Mouse (Mus musculus): ENCODE data around the gene Cnksr2. TPM values are rescaled to one million over a fixed set of nuclear protein-coding genes. Genes with fewer than 3 reads are reported as not detected.
A peak's percentile ranks its signal among the peaks of the same experiment; 100 is the strongest.

The Cnksr2 gene
- total and polyA plus RNA-seq, 2 experiments from 2014 or later = 7.0 to 15.3 TPM

DNA sequence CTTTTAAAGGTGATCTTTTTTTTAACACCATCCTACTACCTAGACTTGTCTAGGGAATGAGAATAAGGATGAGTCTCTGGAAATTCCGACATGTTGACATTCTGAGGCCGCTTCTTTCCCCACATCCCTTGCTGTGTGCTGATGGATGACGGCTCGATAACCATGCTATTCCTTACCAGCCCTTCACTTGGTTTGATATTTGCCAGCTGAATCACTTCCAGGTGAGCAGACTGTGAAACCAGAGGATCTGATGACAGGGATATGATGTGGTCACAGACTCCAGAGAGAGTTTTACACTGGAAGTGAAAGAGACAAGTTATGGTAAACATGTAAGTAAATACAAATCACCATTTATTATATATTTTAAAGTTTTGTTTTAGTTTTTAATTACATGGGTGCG lies 98.0 kb downstream of the Cnksr2 start:
- Histone ChIP-seq H3K9me3 (ENCODE audit: low read length) (no peaks in the 10 kb centered on the region), H3K9ac (replicated peaks; ENCODE audit: low read length) (no peak overlapping the region), H3K4me3 (ENCODE audit: low read length) (no peak overlapping the region), H3K36me3 (ENCODE audit: insufficient read depth, low read length) (no peaks in the 10 kb centered on the region), H3K4me1 (ENCODE audit: insufficient read depth, low read length) (no peaks in the 10 kb centered on the region), H3K27ac (no peak overlapping the region), H3K4me2 (ENCODE audit: low read depth, low read length) (no peak overlapping the region), H3K27me3 (ENCODE audit: insufficient read depth, low read length) (no peaks in the 10 kb centered on the region)
- no peak for TF ChIP-seq CTCF (IDR thresholded peaks at IDR 0.05; ENCODE audit: low read depth)
- 76% methylated on average over 5 of the region's 5 CpGs for WGBS
- no peak for DNase-seq (ENCODE audit: low spot score)
- no peak for ATAC-seq

DNA sequence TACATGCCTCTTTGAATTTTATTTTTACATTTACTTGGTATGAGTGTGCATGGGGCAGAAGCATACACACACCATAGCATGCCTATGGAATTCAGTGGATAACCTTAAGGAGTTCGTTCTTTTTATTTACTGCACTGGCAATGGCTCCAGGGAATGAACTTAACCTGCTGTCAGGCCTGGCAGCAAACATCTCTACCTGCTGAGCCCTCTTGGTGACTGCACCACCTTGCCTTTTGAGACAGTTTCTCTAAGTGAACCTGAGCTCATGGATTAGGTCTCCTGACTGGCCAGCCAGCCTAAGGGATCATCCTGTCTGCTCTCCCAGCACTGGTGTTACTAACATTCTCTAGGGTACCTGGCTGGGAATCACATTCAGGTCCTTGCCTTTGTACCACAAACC lies 106.5 kb downstream of the Cnksr2 start:
- Histone ChIP-seq H3K9ac (replicated peaks; ENCODE audit: low read length) (no peak overlapping the region), H3K27me3 (ENCODE audit: insufficient read depth, low read length) (no peaks in the 10 kb centered on the region), H3K4me3 (ENCODE audit: low read length) (no peak overlapping the region), H3K4me2 (ENCODE audit: low read depth, low read length) (no peak overlapping the region), H3K9me3 (ENCODE audit: low read length) (no peaks in the 10 kb centered on the region), H3K36me3 (ENCODE audit: insufficient read depth, low read length) (no peaks in the 10 kb centered on the region), H3K27ac (no peak overlapping the region), H3K4me1 (ENCODE audit: insufficient read depth, low read length) (no peaks in the 10 kb centered on the region)
- DNase-seq (ENCODE audit: low spot score) (no peak), ATAC-seq (no peak)
- WGBS = 90% methylated on average over 1 of the region's 1 CpGs
- TF ChIP-seq CTCF (IDR thresholded peaks at IDR 0.05; ENCODE audit: low read depth) = no peak

DNA sequence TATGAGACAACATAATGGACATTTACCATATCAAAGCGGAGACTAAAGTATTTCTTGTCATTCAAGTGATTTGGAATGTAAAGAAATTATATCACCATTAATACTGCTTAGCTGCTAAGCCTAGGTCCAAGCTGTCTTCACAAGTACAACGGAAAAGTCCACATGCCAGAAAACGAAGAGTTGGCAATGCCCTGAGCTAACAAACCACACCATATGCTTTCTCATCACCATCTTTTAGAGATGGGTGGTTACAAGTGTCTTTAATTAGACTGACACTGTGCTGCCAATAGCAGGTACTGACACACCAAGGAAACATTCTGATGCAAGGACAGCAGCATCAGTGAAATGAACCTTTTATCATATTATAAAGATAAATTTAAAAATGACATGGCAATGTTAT lies 123.0 kb downstream of the Cnksr2 start:
- 64% methylated on average over 3 of the region's 3 CpGs for WGBS
- TF ChIP-seq CTCF (IDR thresholded peaks at IDR 0.05; ENCODE audit: low read depth) = no peak
- Histone ChIP-seq H3K4me3 (ENCODE audit: low read length) (no peak overlapping the region), H3K4me2 (ENCODE audit: low read depth, low read length) (no peak overlapping the region), H3K4me1 (ENCODE audit: insufficient read depth, low read length) (no peaks in the 10 kb centered on the region), H3K27me3 (ENCODE audit: insufficient read depth, low read length) (no peaks in the 10 kb centered on the region), H3K36me3 (ENCODE audit: insufficient read depth, low read length) (no peaks in the 10 kb centered on the region), H3K9ac (replicated peaks; ENCODE audit: low read length) (no peak overlapping the region), H3K27ac (no peak overlapping the region), H3K9me3 (ENCODE audit: low read length) (no peaks in the 10 kb centered on the region)
- DNase-seq (ENCODE audit: low spot score) (no peak), ATAC-seq (no peak)

DNA sequence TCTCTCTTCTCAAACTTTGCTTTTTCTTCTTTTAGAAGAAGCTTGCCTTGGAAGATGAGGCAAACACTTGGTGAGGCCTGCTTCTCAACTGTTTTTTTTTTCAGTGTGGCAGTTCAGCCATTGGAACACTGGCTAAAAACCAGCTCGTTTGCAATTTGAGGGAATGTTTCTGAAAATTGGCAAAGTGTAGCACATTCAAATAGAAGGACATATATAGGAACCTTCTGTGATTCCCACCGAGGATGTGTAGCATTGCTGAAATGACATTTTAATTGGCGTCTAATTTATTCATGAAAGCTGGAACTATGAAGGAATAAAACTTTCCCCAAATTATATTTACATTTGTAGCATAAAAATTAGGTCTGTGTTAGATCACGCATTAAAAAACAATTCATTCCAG lies 213.1 kb downstream of the Cnksr2 start:
- no peak for TF ChIP-seq CTCF (IDR thresholded peaks at IDR 0.05; ENCODE audit: low read depth)
- ATAC-seq (no peak), DNase-seq (ENCODE audit: low spot score) (no peak)
- no peak overlapping the region for H3K27ac ChIP-seq
- no peaks in the 10 kb centered on the region for H3K27me3 ChIP-seq (ENCODE audit: insufficient read depth, low read length)
- H3K4me2 ChIP-seq (ENCODE audit: low read depth, low read length) = no peak overlapping the region
- H3K4me1 ChIP-seq (ENCODE audit: insufficient read depth, low read length) = no peaks in the 10 kb centered on the region
- no peak overlapping the region for H3K4me3 ChIP-seq (ENCODE audit: low read length)
- H3K36me3 ChIP-seq (ENCODE audit: insufficient read depth, low read length) = no peaks in the 10 kb centered on the region
- H3K9me3 ChIP-seq (ENCODE audit: low read length) = no peaks in the 10 kb centered on the region
- no peak overlapping the region for H3K9ac ChIP-seq (replicated peaks; ENCODE audit: low read length)
- 71% methylated on average over 4 of the region's 4 CpGs for WGBS

DNA sequence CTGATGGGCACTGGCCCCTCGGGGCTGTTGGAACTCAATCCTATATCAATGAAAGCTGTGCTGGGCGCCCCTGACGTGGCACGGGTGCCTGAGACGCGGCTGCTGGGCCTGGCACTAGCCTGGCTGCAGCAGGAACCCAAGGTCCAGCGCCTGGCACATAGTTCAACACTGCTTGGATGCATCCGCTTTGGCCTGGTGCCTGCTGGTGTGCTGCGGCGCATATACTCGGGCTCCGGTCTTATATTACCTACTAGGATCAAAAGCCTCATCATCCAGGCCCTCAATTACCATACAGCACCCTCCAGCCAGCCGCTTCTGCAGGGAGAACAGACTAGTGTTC lies 224.2 kb downstream of the Cnksr2 start:
- H3K36me3 ChIP-seq (ENCODE audit: insufficient read depth, low read length) = no peaks in the 10 kb centered on the region
- no peak overlapping the region for H3K27ac ChIP-seq
- WGBS = 80% methylated on average over 13 of the region's 13 CpGs
- no peak overlapping the region for H3K9ac ChIP-seq (replicated peaks; ENCODE audit: low read length)
- no peaks in the 10 kb centered on the region for H3K9me3 ChIP-seq (ENCODE audit: low read length)
- TF ChIP-seq CTCF (IDR thresholded peaks at IDR 0.05; ENCODE audit: low read depth) = no peak
- H3K4me3 ChIP-seq (ENCODE audit: low read length) = no peak overlapping the region
- no peak for DNase-seq (ENCODE audit: low spot score)
- no peaks in the 10 kb centered on the region for H3K27me3 ChIP-seq (ENCODE audit: insufficient read depth, low read length)
- peak; percentile 28 for ATAC-seq
- H3K4me1 ChIP-seq (ENCODE audit: insufficient read depth, low read length) = no peaks in the 10 kb centered on the region
- H3K4me2 ChIP-seq (ENCODE audit: low read depth, low read length) = no peak overlapping the region

DNA sequence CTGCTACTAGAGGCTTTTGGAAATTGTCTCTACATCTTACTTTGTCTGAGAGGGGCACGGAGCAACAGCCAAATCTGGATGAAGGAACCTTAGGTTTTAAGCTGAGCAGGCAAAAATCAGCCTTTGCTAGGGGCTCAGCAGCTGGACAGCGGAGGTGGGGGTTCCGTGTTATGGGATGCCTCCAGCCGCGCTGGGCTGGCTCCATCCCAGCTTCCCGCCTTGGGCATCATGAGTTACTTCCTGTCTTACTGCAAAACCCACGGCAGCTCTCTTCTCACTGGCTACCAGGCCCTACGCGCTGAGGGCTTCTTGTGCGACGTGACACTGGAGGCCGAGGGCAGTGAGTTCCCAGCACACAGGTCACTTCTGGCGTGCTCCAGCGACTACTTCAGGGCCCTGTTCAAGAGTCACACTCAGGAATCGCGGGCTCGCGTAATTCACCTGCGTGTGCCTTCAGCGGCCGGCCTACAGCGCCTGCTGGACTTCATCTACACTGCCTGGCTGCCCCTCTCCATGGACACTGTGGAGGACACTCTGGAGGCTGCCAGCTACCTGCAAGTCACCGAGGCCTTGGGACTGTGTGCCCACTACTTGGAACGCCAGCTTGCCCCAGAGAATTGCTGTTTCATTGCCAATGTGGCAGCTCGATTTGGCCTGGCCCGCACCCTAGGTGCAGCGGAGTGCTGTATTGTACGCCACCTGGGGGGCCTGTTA lies 224.7 kb downstream of the Cnksr2 start, which contains the start of gene Klhl34:
Gene Klhl34 (plus strand): TSS at position 229 of the 714 bp plus-strand sequence.
- H3K36me3 ChIP-seq (ENCODE audit: insufficient read depth, low read length) = no peaks in the 10 kb centered on the region
- H3K4me2 ChIP-seq (ENCODE audit: low read depth, low read length) = peak within 1 kb of the TSS; percentile 50
- peak within 1 kb of the TSS; percentile 17 for H3K4me3 ChIP-seq (ENCODE audit: low read length)
- no peak within 1 kb of the TSS; the same call in 1 of the 2 replicates for H3K9ac ChIP-seq (replicated peaks; ENCODE audit: low read length)
- DNase-seq (ENCODE audit: low spot score) (peak; percentile 15), ATAC-seq (peak; percentile 55)
- no peaks in the 10 kb centered on the region for H3K4me1 ChIP-seq (ENCODE audit: insufficient read depth, low read length)
- H3K9me3 ChIP-seq (ENCODE audit: low read length) = no peaks in the 10 kb centered on the region
- H3K27me3 ChIP-seq (ENCODE audit: insufficient read depth, low read length) = no peaks in the 10 kb centered on the region
- TF ChIP-seq CTCF (IDR thresholded peaks at IDR 0.05; ENCODE audit: low read depth) = no peak
- H3K27ac ChIP-seq = no peak within 1 kb of the TSS
- WGBS = 45% methylated on average over 28 of the region's 28 CpGs

DNA sequence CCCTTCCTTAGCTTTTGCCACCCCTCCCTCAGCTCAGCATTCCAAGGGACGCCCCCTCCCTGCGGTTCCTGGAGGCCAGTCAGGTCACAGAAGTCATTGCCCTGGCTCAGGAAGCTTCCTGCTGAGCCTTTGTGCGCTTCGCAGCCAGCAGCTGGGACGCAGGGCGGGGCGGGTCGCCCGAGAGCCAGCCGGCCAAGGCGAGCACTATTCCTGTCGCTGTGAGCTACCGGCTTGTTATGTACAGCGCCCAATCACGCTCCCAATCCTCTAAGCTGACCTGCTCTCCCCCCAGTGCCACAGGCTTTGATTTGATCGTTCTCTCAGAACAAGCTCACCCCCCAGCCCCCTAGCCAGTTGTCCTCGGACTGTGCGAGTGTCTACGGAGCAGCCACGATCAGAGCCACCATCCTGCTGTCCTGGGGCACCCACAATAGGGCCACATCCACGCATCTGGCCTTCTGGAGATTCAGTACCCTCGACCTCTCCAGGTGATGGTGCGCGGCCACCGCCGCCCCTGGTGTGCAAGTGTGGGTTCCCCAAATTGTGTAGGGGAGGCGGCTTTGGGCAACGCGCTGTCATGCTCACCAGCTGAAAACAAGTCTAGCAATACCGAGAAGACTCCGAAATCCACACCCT lies 225.4 kb downstream of the Cnksr2 start:
- no peak for TF ChIP-seq CTCF (IDR thresholded peaks at IDR 0.05; ENCODE audit: low read depth)
- H3K4me2 ChIP-seq (ENCODE audit: low read depth, low read length) = peak overlapping the region; percentile 50
- H3K9ac ChIP-seq (replicated peaks; ENCODE audit: low read length) = no peak overlapping the region; the same call in 1 of the 2 replicates
- H3K27ac ChIP-seq = no peak overlapping the region
- H3K27me3 ChIP-seq (ENCODE audit: insufficient read depth, low read length) = no peaks in the 10 kb centered on the region
- WGBS = 31% methylated on average over 31 of the region's 31 CpGs
- ATAC-seq (peak; percentile 75), DNase-seq (ENCODE audit: low spot score) (peak; percentile 24)
- H3K4me1 ChIP-seq (ENCODE audit: insufficient read depth, low read length) = no peaks in the 10 kb centered on the region
- H3K4me3 ChIP-seq (ENCODE audit: low read length) = peak overlapping the region; percentile 17
- H3K36me3 ChIP-seq (ENCODE audit: insufficient read depth, low read length) = no peaks in the 10 kb centered on the region
- H3K9me3 ChIP-seq (ENCODE audit: low read length) = no peaks in the 10 kb centered on the region

Data from hindbrain, postnatal 0 days (tissue).